Mouse (Mus musculus) right cerebral cortex, adult 2 months (tissue): ENCODE results near the gene Nrap.

Experiments
- DNase-seq, 2 experiments: peaks; one replicate each; pipeline ENCODE4 v3.0.0; 2021 to 2022; ENCODE audit warnings: low spot score in 2 of 2

The Nrap gene

DNA sequence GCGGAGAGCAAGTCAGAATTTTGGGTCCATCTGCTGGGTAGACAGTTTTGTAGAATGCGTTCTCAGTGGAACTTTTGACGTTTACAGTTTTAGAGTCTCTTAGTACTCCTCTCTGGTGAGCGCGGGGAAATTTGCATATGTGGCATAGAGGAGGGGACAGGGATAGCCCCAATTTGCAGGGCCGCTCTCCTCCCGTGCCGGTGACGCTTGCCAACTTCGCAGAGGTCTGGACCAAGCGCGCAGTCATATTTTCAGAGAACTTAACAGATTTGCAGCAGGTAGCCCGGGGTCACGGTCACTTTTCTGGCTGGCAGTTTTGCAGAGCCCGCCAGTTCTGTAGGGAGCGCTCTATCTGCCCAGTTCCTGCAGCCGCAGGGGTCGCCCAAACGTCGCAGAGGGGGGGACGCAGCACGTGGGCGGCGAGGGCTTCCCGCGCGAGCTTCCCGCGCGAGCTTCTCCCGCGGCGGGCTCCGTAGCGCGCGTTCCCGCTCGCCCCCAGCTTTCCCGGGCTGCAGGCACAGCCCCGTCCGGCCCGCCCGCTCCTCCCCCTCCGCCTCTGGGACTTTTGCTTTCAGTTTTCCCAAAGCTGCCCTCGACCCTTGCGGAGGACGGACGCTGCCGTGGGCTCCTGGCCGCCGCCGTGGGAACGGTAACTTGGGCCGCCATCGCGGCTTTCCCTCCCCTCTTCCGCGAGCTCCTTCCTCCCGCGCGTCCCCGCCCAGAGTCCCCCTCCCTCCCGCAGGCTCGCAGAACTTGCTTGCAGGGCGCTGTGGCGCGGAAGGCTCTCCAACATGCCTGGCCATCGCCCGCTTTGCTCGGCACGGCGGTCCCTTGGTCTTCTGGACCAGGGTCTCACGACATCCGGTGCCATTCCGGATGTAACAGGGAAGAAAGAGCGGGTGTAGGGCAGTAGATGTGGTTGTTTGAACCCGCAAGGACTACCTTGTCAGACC is 7.1 kb upstream of the Nrap start, which contains the start of gene Casp7:
Gene Casp7, plus strand, starts transcription at position 461 of the 953 bp plus-strand sequence.
- DNase-seq = peak; percentile 42

DNA sequence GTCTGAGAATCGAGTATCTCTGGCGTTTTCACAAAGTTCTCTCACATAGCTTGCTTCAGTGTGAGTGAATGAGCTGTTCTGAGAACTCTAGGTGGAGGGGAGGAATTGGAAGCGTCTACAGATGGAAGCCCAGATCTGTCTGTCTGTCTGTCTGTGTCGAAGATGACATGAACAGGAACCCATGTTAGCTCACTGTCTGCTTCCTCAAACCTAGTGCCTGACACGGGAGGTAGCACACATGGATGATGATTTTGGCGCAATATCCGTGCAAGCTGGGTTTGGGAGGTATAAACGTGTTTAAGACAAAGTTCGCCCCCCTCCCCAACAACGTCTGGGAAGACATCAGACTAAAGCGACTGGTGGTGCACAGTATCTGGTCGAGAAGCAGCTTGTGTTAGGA is 6.4 kb upstream of the Nrap start:
- DNase-seq = no peak

DNA sequence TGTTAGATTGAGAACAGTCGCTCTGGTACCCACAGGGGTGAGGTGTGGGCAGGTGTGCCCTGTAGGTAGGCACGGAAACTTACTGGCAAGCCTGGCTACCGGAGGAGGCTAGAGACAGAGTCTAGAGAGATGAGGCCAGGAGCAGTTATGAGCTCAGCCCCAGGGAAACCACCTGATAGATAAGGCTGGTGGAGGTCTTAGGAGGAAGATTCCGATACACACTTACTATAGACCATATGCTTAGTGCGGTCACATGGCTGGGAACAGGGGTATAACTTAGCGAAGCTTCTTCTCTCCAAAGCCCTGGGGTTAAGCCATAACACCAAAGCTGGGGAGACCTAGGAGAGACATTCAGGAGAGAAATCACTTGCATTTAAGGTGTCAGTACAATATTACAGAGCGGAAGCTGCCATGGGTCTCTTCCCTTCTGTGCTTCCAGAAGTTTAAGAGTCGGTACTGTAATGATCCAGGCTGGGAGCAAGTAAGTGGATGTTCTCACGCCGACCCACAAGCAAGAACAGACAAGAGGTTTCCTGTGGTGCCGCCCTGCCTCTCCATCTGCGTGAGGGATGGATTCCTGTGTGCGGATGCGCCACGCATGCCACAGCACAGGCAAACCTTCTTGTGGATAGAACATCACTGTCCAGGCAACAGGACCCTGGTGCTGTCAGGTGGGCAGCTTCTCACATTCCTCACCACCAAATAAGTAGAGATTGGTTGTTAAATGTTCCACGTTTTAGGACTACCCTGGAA is 5.5 kb upstream of the Nrap start:
- no peak for DNase-seq

DNA sequence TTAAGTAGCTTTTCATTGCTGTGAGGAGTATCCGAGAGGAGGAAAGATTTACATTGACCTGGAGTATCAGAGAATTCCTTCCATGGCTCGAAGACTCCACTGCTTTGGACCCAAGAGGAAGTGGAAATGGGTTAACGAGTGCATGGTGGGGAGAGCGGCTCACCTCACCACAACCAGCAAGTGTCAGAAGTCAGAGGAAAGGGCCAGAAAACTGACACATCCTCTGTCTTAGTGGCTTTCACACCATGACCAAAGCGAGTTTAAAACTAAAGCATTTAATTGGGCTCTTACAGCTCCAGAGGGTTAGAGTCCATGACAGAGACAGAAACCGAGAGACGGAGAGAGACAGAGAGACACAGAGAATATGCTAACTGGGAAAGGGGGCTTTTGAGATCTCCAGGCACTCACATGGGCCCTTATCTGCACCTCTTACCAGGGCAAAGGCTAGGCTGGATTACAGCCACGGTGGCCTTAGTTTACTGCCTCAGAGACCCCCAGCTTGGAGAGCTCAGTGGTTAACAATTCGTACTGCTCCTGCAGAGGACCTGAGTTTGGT is 3.6 kb upstream of the Nrap start:
- no peak for DNase-seq

DNA sequence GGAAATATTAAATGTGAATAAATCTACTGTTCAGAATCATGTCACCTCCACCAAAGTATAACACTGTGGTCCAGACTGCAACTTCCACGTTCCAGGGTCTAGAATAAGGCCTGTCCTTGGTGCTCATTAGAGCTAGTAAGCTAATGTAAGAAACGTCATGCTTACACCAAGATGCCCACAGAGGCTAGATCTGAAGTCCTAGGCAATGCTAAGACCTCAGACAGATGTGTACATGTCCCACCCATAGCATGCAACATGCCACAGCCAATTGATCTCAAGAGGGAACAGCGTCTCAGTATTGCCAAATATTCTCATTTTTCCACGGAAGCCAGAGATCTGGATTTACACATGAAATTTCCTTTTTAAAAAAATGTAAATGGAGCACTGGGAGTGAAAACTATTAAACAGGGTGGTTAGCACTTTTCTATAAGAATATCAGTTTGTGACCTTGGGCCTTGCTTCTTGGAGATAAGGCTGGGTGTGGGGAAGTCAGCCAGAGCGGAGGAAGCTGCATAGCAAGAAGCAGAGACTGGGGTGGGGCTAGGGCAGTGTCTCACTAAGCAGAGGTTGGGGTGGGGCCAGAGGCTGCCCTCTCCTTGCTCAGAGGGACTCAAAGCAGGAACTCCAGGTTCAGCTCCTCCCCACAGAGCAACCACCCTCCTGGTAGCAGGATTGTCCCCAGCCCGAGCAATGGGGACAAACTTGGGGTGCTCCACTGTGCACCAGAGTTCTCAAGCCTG is 1.6 kb upstream of the Nrap start:
- DNase-seq = no peak

DNA sequence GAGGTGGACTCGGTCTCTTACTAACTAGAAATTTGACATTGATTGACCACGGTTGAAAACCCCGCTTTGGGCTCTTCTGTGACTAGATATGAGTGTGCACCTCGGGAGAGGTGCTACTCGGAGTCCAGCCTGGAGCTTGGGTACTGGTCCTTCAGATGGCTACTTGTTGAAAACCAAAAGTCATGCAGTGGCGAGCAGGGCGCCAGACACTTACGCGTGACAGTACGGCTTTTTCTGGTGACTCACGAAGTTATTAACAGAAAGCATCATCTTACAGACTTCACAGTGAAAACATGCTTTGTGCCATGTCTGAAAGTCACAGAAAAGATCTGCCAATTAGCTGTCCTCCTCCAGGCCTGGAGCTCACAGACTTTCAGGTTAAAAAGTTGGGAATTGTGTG is 661 bp downstream of the Nrap start:
- DNase-seq = no peak

DNA sequence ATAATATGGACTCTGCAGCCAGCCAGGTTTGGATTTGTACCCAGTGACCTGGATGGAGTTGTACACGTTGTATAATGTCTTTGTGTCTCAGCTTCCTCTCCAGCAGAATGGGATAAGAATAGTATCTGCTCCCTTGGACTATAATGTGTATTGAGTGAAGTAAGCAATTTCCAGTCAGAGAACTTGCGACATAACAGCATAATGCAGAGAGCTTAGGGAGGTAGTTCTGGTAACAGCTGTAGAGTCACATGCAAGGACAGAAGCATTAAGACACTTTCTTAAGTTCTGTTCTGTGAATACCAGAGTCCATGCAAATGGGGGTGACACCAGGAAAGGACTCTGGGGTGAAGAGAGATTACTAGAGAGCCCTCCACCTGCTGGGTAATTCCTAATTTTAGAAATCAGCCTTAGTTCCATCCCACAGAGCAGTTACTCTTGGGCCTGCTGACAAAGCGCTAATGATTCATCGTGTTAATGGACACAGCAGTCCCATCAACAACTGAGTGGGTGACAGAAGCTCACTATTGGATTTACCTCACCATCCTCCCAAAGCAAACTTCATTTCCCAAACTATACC is 2.0 kb downstream of the Nrap start:
- DNase-seq = no peak

DNA sequence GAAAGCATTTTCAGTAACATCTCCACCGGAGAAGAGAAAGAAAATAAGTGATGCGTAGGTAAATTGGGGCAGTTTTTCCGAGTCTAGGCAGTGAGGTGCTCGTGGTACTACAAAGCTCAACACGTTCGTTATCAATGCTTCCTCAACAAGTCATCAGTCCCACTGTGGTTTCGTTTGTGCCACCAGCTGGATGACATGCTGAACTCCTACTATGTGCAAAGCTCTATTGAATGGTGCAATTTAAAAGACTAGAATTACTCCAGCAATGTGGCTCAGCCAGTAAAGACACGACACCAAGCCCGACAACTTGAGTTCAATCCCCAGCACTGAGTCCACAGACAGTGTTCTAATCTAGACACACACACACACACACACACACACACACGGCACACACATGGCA is 3.7 kb downstream of the Nrap start:
- DNase-seq = no peak

DNA sequence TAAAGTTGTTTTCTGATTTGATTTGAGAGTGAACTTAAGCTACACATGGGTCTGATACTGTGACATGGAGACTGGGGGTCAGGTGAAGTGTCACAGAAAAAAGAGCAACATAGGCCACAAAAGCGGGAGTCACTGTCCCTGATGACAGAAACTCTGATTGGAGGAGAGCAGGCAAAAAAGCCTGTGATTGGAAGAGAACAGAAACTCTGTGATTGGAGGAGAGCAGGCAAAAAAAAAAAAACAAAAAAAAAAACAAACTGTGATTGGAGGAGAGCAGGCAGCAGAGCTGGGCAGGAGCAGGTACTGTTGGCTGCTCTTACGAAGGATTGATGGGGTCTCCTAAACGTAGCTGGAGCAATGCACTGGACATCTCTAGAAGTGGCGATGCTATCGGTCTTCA is 4.3 kb downstream of the Nrap start:
- no peak for DNase-seq

DNA sequence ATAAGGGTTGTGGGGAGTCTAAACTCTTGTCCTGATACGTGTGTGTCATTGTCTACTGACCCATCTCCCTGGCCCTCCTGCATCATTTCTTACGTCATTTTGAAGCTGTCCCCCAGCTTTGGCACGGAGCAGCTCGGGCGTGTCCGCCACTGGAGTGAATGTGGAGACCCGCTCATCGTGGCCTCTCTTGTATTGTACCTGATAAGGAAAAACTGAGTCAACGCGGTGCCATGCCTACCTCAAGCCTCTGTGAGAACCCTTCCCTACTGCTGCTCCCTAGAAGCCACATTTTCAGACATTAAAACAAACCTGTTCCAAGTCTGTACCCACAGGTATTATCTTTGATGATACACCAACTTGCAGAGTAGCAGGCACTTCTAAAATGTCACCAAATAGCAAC is 8.4 kb downstream of the Nrap start:
- DNase-seq = no peak

DNA sequence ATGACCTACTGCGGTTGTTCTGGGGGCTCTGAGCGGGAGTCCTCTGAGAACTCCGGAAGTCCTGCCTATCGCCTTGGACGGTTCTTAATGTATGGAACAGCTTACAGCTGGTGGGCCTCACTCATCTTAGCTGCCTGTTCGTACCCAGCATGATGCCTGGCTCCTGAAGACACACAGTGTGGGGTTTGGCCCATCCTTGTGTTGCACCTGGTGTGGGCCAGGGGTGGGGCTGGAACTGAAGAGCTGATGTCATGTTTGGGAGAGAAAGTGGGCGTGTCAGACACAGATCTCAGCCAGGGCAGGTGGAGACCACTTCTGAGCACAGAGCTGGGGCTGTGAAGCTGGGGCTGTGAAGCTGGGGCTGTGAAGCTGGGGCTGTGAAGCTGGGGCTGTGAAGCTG is 9.5 kb downstream of the Nrap start:
- no peak for DNase-seq

DNA sequence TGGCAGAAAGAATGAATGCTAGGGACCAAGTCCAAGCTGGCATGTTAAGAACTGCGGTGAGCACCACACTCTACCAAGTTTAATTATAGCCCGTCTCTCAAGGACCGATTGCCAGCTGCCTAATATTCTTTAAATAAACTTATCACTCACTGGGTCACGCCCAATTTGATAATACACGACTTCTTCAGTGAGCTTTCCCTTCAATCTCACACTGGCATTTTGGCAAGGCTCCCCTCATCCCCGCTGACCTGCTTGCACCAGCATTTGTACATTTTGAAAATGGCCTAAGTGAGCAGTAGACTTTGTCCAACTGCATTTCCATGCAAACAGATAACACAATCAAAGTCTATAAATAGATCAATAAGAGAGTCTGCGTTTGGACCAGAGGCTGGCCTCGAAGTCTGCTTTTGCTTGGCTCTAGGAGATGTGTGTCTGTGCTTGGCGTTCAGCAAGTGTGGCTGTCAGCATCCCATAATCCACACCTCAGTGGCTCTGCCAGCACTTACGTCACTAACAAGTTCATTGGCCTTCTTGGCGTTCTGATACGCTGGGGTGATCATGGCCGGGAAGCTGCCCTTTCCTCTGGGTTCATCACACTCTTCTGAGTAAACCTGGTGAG is 11.2 kb downstream of the Nrap start:
- no peak for DNase-seq

DNA sequence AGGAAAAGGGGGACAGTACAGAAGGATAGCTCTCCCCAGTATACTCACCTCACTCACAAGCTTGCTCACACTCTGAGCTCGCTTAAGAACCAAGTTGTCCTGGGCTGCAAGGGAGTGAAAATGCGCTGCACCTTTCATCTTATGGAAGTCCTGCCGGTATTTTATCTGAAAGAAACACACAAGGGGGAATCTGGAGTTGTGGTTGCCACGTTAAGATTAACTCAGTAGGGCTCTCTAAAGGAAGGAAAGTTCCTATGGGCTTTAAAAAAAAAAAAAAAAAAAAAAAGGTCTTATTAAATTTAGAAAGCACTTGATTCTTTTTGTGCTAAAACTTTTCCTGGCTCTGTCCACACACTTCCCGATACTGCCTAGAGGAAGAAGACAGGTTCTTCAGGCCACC is 11.8 kb downstream of the Nrap start:
- no peak for DNase-seq

DNA sequence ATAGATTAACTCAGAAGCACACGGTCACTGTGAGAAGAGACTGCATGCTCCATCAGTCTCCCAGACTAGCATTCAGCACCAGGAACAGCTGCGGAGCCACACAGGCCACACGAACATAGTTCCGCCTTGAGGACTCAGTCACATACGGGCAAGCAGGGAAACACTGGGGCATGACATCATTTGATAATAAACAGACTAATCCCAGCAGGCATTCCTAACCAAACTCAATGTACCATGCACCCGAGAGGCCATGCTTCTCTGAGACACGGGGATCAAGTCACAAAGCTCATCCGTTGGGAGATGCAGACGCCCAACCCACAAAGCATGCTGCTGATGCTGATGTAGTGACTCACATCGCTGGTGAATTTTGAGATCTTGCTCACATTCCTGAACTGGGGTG is 15.8 kb downstream of the Nrap start:
- no peak for DNase-seq

DNA sequence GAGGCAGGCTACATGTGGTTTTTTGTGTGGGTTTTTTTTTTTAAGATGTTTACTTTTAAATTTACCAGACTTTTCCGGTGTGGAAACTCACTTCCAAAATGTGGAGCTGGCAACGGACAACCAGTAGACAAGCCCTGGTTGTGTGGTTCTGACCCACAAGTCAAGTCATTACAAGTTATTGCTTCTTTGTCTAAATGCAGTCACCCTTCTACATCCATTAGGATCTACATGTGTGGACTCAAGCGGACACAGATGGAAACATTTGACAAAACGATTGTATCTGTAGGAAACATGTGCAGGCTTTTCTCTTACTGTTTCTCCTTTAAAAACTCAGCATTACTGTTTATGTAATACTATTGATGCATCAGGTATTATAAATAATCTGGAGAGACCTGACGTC is 16.6 kb downstream of the Nrap start:
- no peak for DNase-seq

DNA sequence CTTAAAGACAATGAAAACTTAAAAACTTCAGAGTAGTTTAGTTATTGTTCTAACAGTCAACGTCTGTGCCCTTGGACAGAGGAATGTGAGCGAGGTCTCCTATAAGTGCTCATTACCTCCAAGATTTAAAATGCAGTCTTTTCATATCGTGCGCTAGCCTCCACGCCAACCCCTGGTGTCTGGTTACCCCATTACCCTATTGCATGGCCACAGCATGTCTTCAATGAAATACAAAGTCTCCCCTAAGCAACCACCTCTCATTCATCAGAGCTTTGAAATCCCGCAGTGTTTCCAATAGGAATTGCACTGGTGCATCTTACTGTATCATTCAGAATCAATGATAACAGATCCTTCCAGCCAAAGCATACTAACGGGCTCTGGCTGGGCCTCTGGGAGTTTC is 17.6 kb downstream of the Nrap start:
- no peak for DNase-seq

DNA sequence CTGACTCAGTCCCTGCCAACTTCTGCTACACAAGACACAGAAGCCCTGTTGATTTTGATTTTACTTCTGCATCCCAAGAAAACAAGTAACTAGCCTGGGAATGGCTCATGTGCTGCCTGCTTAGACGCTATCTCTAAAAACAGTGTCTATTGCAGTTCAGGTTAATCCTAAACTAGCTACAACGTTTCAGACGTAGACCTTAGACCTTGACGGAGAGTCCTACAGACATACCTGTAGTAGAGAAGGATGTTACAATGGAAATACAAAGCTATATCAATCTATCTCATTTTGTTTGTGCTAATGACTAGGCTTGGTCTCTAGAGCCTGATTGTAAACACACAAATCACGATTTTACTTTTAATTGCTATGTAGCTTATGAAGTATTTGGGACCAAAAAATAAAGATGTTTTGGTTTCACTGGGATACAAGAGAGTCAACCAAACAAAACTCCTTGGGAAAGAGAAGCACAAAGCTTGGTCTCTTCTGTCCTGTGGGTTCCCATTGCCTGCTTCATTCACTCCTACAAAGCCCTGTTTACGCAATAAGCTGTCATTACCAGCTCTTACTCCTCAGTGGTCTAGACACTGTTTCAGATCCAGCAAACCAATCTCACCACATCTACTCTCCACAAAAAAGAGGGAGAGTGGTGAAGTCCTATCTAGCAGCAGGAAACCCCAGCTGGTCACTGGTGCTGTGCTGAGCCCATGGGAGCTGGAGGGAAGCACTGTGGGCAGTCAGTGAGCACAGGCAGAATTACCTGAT is 19.3 kb downstream of the Nrap start:
- DNase-seq = no peak

DNA sequence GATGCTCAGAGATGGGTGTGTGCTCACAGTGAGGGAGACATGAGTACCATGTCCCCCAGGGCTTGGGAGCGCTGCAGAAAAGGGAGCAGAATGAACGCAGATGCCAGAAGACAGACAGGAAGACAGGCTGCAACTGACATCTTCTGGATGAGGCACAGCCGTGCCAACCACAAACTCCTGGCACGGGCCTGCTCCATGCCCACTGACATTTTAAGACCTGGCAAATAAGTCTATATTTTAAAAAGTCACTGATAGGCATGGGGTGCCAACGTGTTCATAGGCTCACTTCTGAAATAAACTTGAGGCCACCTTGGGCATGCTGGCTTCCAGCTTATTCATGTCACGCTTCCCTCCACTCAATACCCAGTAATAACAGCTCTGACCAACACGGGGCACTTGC is 20.9 kb downstream of the Nrap start:
- DNase-seq = no peak

DNA sequence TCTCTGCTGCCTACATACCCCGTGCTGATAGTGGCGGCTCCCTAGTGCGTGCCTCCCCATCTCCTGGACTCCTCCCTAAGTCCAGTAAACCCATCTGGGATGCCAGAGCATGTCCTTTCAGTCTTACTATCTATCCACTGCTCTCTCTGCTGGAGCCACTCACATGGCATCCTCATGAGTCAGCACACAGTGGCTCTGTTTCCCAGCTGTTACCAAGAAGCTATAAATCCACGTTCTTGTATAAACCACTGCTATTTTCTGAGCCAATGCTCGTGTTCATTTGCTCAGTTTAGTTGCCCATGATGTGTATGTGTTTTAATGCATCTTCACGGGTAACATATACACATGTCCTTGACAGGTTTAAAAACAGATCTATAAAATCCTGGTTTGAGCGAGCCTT is 22.1 kb downstream of the Nrap start:
- DNase-seq = peak in 1 of 2 experiments; percentile 32

DNA sequence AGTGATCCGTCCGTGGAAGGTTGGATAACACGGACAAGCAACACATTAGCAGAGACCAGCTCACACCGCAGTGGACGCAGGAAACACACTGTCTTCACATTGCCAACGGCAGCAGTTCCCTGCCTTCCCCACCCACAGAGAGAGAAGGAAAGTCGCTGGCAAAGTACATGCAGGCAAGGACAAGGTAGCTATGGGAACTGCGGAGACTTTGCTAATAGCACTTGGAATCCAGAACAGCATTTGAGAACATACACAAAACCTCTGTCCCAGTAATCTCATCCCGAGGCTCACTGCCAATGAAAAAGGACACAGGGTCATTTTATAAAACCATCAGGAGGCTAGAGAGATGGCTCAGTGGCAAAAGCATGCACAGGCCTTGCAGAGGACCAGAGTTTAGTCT is 23.2 kb downstream of the Nrap start:
- no peak for DNase-seq
